Mouse (Mus musculus) forebrain, embryonic 10.5 days (tissue): ENCODE results near the gene Tspan6. TPM values are rescaled to one million over a fixed set of nuclear protein-coding genes. Genes with fewer than 3 reads are reported as not detected.

Experiments
- DNase-seq: peaks from one replicate; pipeline ENCODE4 v3.0.0-alpha.2; 2017; ENCODE audit warnings: low spot score; ENCODE audit errors: extremely low spot score
- H3K27ac ChIP-seq: fragments of 300-500 bp; sonication (generic); 2 replicates; pipeline ENCODE4 v1.5.1; 2016; ENCODE audit warnings: mild to moderate bottlenecking
- H3K27me3 ChIP-seq: fragments of 300-500 bp; sonication (generic); 2 replicates; pipeline ENCODE4 v1.6.1; 2016; ENCODE audit warnings: mild to moderate bottlenecking; ENCODE audit not compliant: poor library complexity, severe bottlenecking
- H3K36me3 ChIP-seq: fragments of 300-500 bp; sonication (generic); replicated peaks from 2 replicates; pipeline ENCODE4 v1.6.1; 2016; ENCODE audit warnings: mild to moderate bottlenecking, moderate library complexity
- H3K4me1 ChIP-seq: fragments of 300-500 bp; sonication (generic); 2 replicates; pipeline ENCODE4 v1.6.1; 2016
- H3K4me3 ChIP-seq: fragments of 300-500 bp; sonication (generic); 2 replicates; pipeline ENCODE4 v1.5.1; 2016; ENCODE audit warnings: mild to moderate bottlenecking, moderate library complexity
- H3K9me3 ChIP-seq: fragments of 300-500 bp; sonication (generic); 2 replicates; pipeline ENCODE4 v1.6.1; 2016; ENCODE audit warnings: mild to moderate bottlenecking, moderate library complexity
- WGBS: fragments of 180-500 bp; shearing (Covaris S2); methylation state at CpG from one replicate; pipeline ENCODE4 v1.1.7; 2016; 5-methylcytosine and 5-hydroxymethylcytosine counted together
- polyA plus RNA-seq: library from polyadenylated mRNA; unstranded; fragments of >200 nt; fragmentation: Nextera tagmentation; extraction: Ambion mirVana; gene quantifications from 2 replicates; pipeline ENCODE4 v1.2.1, GENCODE M21; 2016

Tspan6 gene
- polyA plus RNA-seq, 1 experiment from 2014 or later: 219 TPM

GRCm38 (mm10) chrX:133887308-133887707 lies 10.9 kb downstream of the Tspan6 start:
- WGBS: 89% methylated on average over 3 of the region's 3 CpGs
- H3K27ac ChIP-seq: no peak overlapping the region
- 0 out of 2 replicates have a peak, but pooled peaks cover 6% of the 10 kb centered on the region for H3K27me3 ChIP-seq

GRCm38 (mm10) chrX:133869743-133870142 lies 28.5 kb downstream of the Tspan6 start:
- Histone ChIP-seq H3K36me3 (no peaks in the 10 kb centered on the region), H3K9me3 (no peaks in the 10 kb centered on the region), H3K4me1 (no peaks in the 10 kb centered on the region), H3K27ac (no peak overlapping the region), H3K27me3 (0 out of 2 replicates have a peak, but pooled peaks cover 15% of the 10 kb centered on the region), H3K4me3 (no peak overlapping the region)
- 91% methylated on average over 6 of the region's 6 CpGs for WGBS
- DNase-seq: no peak

More at GRCm38 (mm10) chrX:133887308-133887707, 10.9 kb downstream of the Tspan6 start:
- H3K4me3 ChIP-seq: no peak overlapping the region
- H3K4me1 ChIP-seq: no peaks in the 10 kb centered on the region
- no peaks in the 10 kb centered on the region for H3K9me3 ChIP-seq
- no peak for DNase-seq
- H3K36me3 ChIP-seq: peaks cover 27% of the 10 kb centered on the region

- peaks cover 78% of the 10 kb centered on the region for H3K27me3 ChIP-seq
- H3K9me3 ChIP-seq: no peaks in the 10 kb centered on the region
- no peaks in the 10 kb centered on the region for H3K4me1 ChIP-seq
- DNase-seq: no peak
- no peak overlapping the region for H3K27ac ChIP-seq
- WGBS: 95% methylated on average over 4 of the region's 4 CpGs
- H3K36me3 ChIP-seq: no peaks in the 10 kb centered on the region
- no peak overlapping the region for H3K4me3 ChIP-seq
Measured at GRCm38 (mm10) chrX:133853637-133854036, 44.6 kb downstream of the Tspan6 start.

- Histone ChIP-seq H3K4me1 (no peaks in the 10 kb centered on the region), H3K4me3 (no peak within 1 kb of the TSS), H3K9me3 (no peaks in the 10 kb centered on the region), H3K27me3 (peaks cover 70% of the 10 kb centered on the region), H3K27ac (no peak within 1 kb of the TSS), H3K36me3 (no peaks in the 10 kb centered on the region)
- no peak for DNase-seq
- 93% methylated on average over 5 of the region's 5 CpGs for WGBS
Measured at GRCm38 (mm10) chrX:133850680-133851079, 47.5 kb downstream of the Tspan6 start, which contains the start of gene Tnmd. TSS of gene Tnmd (plus strand) at chrX:133850980.

Other genes with a start within 250 kb of the Tspan6 start
- gene Pcdh19, start 209.4 kb downstream of the Tspan6 start, polyA plus RNA-seq: 12.1 and 12.3 TPM in 2 replicates
- gene Tnmd, start 47.4 kb downstream of the Tspan6 start, polyA plus RNA-seq: 0.10 TPM in 1 of 2 replicates, not detected in the other
- gene Srpx2, start 10.0 kb upstream of the Tspan6 start, polyA plus RNA-seq: 0.33 and 0.35 TPM in 2 replicates
- gene Sytl4, start 83.4 kb upstream of the Tspan6 start, polyA plus RNA-seq: 0.77 and 0.86 TPM in 2 replicates
- gene Cstf2, start 160.8 kb upstream of the Tspan6 start, polyA plus RNA-seq: 69.0 and 70.1 TPM in 2 replicates